Mouse (Mus musculus): Measurements from ENCODE around the gene Stag2. TPM values are rescaled to one million over a fixed set of nuclear protein-coding genes. Genes with fewer than 3 reads are reported as not detected.

Gene Stag2
- polyA plus RNA-seq, 1 experiment from 2014 or later: 25.7 TPM

GRCm38 (mm10) chrX:42250342-42250741 is 101.2 kb downstream of the Stag2 start:
- no peak overlapping the region for H3K27ac ChIP-seq (replicated peaks)
- H3K36me3 ChIP-seq (replicated peaks): peaks cover 36% of the 10 kb centered on the region
- H3K4me2 ChIP-seq: no peak overlapping the region
- no peak for ATAC-seq (ENCODE audit: insufficient read depth)
- no peak overlapping the region for H3K4me3 ChIP-seq (replicated peaks)
- no peaks in the 10 kb centered on the region for H3K27me3 ChIP-seq
- H3K9me3 ChIP-seq (replicated peaks): no peaks in the 10 kb centered on the region
- no peak overlapping the region for H3K9ac ChIP-seq
- WGBS (ENCODE audit: insufficient replicate concordance): 80% methylated on average over 10 of the region's 10 CpGs
- H3K4me1 ChIP-seq (replicated peaks): no peaks in the 10 kb centered on the region

GRCm38 (mm10) chrX:42272713-42273112 is 123.6 kb downstream of the Stag2 start:
- no peak overlapping the region for H3K27ac ChIP-seq (replicated peaks)
- peaks cover 16% of the 10 kb centered on the region for H3K36me3 ChIP-seq (replicated peaks)
- H3K4me1 ChIP-seq (replicated peaks): no peaks in the 10 kb centered on the region
- H3K4me3 ChIP-seq (replicated peaks): no peak overlapping the region
- no peak overlapping the region for H3K9ac ChIP-seq
- H3K4me2 ChIP-seq: no peak overlapping the region
- no peaks in the 10 kb centered on the region for H3K9me3 ChIP-seq (replicated peaks)
- ATAC-seq (ENCODE audit: insufficient read depth): no peak
- no peaks in the 10 kb centered on the region for H3K27me3 ChIP-seq

GRCm38 (mm10) chrX:42290215-42290614 is 141.1 kb downstream of the Stag2 start:
- H3K27me3 ChIP-seq: no peaks in the 10 kb centered on the region
- 51% methylated on average over 3 of the region's 3 CpGs for WGBS (ENCODE audit: insufficient replicate concordance)
- no peaks in the 10 kb centered on the region for H3K4me1 ChIP-seq (replicated peaks)
- no peak overlapping the region for H3K9ac ChIP-seq
- H3K27ac ChIP-seq (replicated peaks): no peak overlapping the region
- no peaks in the 10 kb centered on the region for H3K36me3 ChIP-seq (replicated peaks)
- no peaks in the 10 kb centered on the region for H3K9me3 ChIP-seq (replicated peaks)
- ATAC-seq (ENCODE audit: insufficient read depth): no peak
- H3K4me2 ChIP-seq: no peak overlapping the region
- H3K4me3 ChIP-seq (replicated peaks): no peak overlapping the region

DNA sequence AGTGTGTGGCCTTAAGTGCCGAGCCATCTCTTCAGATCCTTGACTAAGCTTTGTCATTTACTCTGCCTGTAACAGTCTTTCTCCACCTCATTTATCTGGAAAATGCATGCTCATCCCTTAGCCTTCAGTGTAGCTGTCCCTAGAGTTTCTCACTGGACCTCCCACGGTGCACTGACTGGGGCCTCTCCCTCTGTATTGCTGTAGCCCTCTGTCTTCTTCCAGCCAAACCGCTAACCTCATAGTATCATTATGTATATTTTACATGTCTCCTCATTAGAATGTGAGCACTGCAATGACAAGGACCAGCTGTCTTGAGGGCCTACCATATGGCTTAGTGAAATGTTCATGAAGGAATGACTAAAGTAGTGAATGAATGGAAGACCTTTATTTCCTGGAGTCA is 166.1 kb downstream of the Stag2 start:
- ATAC-seq (ENCODE audit: insufficient read depth): no peak

DNA sequence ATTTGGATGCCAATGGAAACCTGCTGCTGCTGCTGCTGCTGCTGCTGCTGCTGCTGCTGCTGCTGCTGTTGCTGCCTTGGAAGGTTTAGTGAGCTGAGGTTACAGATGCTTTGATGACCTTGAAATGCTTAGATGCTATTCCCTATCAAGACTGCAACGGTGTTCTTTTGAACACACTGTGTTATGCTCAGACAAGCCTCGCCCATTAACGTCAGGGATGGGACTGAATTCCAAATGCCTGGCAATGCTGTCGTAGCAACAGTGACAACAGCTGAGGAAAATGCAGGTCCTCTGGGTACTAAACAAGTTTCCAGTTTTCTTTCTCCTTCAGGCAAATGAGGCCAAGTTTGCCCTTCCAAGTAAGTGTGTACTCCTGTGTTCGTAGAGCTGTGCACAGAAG is 171.3 kb downstream of the Stag2 start:
- Histone ChIP-seq H3K9me3 (replicated peaks) (no peaks in the 10 kb centered on the region), H3K36me3 (replicated peaks) (no peaks in the 10 kb centered on the region), H3K4me3 (replicated peaks) (no peak overlapping the region), H3K9ac (no peak overlapping the region), H3K4me1 (replicated peaks) (no peaks in the 10 kb centered on the region), H3K27ac (replicated peaks) (no peak overlapping the region), H3K4me2 (no peak overlapping the region), H3K27me3 (no peaks in the 10 kb centered on the region)
- ATAC-seq (ENCODE audit: insufficient read depth): no peak
- 64% methylated on average over 5 of the region's 5 CpGs for WGBS (ENCODE audit: insufficient replicate concordance)

More for the DNA sequence above, 166.1 kb downstream of the Stag2 start:
- WGBS (ENCODE audit: insufficient replicate concordance): 69% methylated on average over 3 of the region's 3 CpGs
- H3K36me3 ChIP-seq (replicated peaks): no peaks in the 10 kb centered on the region
- H3K4me1 ChIP-seq (replicated peaks): no peaks in the 10 kb centered on the region
- no peak overlapping the region for H3K9ac ChIP-seq
- no peak overlapping the region for H3K4me3 ChIP-seq (replicated peaks)
- no peaks in the 10 kb centered on the region for H3K27me3 ChIP-seq
- H3K9me3 ChIP-seq (replicated peaks): no peaks in the 10 kb centered on the region
- H3K4me2 ChIP-seq: no peak overlapping the region
- H3K27ac ChIP-seq (replicated peaks): no peak overlapping the region

GRCm38 (mm10) chrX:42321200-42321773 is 172.2 kb downstream of the Stag2 start:
- Histone ChIP-seq H3K9ac (no peak overlapping the region), H3K4me2 (no peak overlapping the region), H3K4me1 (replicated peaks) (no peaks in the 10 kb centered on the region), H3K27ac (replicated peaks) (no peak overlapping the region), H3K9me3 (replicated peaks) (no peaks in the 10 kb centered on the region), H3K27me3 (no peaks in the 10 kb centered on the region), H3K4me3 (replicated peaks) (no peak overlapping the region), H3K36me3 (replicated peaks) (no peaks in the 10 kb centered on the region)
- 39% methylated on average over 9 of the region's 9 CpGs for WGBS (ENCODE audit: insufficient replicate concordance)
- ATAC-seq (ENCODE audit: insufficient read depth): no peak

DNA sequence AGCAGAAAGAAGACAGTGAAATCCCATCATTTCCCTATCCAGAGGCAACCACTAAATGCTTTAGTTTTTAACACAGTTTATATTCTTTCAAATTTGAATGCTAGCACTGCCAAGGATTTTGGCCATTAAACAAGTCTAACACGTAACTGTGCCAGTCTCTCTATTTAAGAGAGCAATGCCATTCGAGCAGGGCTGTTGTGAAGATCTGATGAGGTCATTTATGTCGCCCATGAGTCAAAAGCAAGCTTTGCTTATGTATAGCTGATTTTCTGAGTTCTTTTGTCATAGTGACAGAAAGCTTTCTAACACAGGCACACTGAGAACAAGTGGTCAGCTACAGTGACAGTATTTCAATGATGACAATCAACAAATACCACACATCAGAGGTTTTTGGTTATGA is 175.7 kb downstream of the Stag2 start:
- WGBS (ENCODE audit: insufficient replicate concordance): 59% methylated on average over 3 of the region's 3 CpGs
- Histone ChIP-seq H3K36me3 (replicated peaks) (no peaks in the 10 kb centered on the region), H3K27ac (replicated peaks) (no peak overlapping the region), H3K4me1 (replicated peaks) (no peaks in the 10 kb centered on the region), H3K9me3 (replicated peaks) (no peaks in the 10 kb centered on the region), H3K4me3 (replicated peaks) (no peak overlapping the region), H3K4me2 (no peak overlapping the region), H3K9ac (no peak overlapping the region), H3K27me3 (no peaks in the 10 kb centered on the region)
- ATAC-seq (ENCODE audit: insufficient read depth): no peak

Other genes starting within 250 kb of the Stag2 start
- gene Thoc2, start 228.6 kb upstream of the Stag2 start, polyA plus RNA-seq (2015; fragmentation: Nextera tagmentation; extraction: Ambion mirVana): 24.7 and 26.2 TPM in 2 replicates
- gene Xiap, start 89.6 kb upstream of the Stag2 start, polyA plus RNA-seq (2015; fragmentation: Nextera tagmentation; extraction: Ambion mirVana): 5.1 and 5.6 TPM in 2 replicates

All from liver, embryonic 15.5 days (tissue).